Mouse (Mus musculus) frontal cortex, adult (tissue): ENCODE results near the gene Esrrg.

Experiments
- ATAC-seq: cut with Nextera tagmentation; 2 replicates; pipeline ENCODE4 v1.9.2; 2017; ENCODE audit warnings: mild to moderate bottlenecking, moderate library complexity, mixed read lengths; ENCODE audit not compliant: low TSS enrichment

Esrrg gene

DNA sequence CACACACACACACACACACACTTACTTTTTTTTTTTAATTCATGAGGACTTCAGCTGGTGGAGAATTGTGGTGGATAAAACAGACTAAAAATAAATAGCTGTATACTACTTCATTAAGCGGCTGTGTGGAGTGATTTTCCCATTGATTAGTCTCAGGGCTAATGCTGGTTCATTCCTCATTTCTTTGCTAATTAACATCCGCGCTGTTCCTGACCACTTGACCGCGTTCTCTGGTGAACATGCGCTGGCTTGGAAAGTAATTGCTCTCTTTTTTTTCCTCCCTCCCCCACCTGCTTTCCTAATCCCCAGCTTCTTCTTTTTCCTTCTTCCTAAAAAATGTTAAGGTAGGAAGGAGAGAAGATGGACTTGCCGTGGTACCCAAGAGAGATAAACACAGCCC is 222.3 kb downstream of the Esrrg start:
- ATAC-seq, result no peak

DNA sequence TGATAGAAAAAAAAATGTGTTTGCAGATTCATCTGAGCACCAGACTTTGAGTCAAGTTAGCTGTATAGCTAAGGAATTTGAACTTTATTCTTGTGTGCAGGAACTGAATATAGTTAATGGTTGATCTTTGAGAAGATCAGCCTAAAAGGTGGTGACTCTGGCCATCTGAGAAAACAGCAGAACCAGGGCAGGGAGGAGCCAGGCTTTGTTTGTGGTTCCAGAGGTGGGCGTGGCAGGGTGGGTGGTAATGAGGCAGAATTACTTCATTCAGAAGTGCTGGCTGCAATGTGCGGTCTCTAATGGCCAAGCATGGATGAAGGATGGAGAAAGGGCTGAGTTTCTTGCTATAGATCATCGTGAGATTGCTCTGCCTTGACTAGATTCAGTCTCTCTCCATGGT is 224.3 kb downstream of the Esrrg start:
- no peak for ATAC-seq

DNA sequence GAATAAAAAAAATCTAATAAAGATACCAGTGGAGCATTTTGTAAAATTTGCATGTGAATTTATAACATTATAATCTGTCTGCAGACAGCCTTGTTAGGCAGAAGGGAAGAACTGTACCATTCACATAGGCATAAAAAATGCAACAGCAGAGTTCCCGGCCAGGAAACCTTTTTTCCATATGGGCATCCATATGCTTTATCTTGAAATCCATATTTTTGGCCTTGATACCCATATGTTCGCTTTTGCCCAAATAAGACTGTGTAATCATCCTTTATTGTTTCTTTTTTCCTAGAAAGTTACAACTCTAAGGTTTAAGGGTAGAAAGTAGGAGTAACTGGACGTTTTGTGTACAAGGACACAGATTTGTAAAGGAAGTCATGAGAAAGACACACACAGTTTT is 226.0 kb downstream of the Esrrg start:
- ATAC-seq, result peak; percentile 47

DNA sequence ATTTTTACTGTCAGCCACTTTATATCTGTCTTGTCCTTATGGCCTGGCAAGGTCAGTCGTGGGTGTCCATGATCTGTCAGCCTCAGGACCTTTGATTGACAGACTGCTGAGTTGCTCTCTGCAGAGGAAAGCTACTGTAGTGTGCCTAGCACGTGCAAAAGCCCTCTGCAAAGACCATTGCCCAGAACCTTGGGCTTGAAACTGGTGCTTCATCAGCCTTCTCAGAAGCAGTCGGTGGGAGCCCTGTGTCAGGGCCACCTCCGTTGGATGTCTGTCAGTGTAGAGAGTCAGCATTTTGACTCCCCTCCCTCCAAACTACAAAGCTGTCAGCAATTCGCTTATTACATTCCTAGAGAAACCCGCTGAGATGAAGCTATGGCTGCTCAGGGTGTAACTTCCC is 227.8 kb downstream of the Esrrg start:
- peak; percentile 6; the same call in 1 of the 2 replicates for ATAC-seq

DNA sequence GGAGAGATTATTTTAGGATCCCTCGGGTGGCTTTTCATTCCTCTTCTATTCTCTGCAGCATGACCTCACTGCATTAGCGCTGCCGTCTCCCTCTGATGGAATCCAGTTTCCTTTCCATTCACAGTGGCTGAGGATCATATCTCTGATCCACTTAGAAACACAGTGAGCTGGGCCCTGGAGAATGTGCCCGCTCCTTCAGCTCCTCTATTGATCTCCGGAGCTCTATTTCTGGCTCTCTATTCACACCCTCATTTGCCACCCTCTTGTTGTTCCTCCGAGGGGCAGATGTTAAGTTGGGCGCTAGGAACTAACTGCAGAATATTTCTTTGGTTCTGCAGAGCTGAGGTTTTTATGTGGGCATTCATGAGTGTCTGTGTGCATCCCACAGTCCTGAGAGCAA is 228.3 kb downstream of the Esrrg start:
- peak; percentile 89 for ATAC-seq

DNA sequence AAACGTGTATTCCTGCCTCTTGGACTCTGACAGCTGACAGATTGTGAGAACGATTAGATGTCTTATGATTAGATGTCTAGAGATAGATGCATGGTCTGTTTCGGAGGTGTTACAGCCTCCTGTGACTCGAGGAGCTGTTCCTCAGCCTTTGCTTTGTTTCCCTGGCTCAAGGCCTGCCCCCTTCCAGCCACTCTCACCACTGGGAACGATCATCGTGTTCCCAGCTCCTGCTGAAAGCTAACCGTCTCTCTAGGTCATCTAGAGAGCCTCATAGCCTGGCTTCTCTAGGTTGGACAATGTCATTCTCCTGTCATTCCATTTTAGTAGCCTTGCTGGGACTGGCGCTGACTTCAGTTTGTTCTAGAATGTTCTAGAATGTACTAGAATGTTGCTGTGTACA is 233.0 kb downstream of the Esrrg start:
- ATAC-seq, result no peak

DNA sequence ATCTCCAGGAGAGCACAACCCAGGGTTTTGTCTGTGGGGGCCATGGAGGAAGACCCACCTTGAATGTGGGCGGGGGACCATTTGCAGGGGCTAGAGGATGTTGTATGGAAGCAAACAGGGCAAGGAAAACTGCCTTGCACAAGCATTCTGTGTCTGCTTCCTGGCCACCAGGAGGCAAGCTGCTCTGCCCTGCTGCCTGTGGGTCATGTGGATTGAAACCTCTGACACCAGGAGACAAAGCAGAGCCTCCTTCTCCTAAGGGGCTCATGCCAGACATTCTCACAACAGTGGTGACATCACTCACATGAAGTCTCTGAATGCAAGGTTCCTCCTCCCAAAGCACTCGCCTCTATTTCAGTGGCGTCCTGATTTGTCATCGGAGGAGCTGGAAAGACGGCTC is 234.1 kb downstream of the Esrrg start:
- ATAC-seq, result no peak

DNA sequence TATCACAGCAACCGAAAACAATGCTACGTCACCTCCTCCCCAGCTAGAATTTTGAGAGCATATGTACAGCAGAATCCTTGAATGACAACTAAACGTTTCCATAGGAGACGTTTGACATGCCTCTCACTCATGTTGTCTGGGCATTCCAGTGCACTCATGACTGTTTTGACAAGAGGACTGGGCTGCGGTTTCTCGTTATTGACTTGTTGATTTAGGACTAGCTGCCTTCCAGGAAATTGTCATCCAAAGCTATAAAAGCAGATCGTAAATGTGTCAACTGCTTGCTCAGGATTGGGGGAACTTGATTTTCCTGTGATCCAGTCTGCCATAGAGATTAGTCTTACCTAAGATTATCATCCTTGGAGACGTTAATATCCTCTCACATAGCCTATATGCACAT is 245.6 kb downstream of the Esrrg start:
- no peak for ATAC-seq

DNA sequence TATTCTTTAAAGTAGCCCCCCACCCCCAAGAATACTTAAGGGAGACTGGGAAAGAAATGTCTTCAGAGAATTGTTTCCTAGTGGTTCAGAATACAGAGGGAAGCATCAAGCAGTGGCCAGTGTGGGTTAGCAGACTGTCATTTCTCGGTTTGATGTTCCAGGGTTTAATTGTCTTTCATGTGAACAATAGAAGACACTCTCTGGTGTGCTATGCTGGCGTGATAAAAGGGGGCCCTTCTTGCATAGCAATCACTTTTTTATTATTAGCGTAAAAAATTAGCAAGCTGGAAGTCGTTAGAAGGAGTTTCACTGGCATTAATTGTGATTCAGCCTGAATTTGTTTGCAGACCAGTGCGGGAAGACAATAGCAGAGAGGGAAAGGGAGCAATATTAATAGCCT is 253.7 kb downstream of the Esrrg start:
- ATAC-seq, result no peak

DNA sequence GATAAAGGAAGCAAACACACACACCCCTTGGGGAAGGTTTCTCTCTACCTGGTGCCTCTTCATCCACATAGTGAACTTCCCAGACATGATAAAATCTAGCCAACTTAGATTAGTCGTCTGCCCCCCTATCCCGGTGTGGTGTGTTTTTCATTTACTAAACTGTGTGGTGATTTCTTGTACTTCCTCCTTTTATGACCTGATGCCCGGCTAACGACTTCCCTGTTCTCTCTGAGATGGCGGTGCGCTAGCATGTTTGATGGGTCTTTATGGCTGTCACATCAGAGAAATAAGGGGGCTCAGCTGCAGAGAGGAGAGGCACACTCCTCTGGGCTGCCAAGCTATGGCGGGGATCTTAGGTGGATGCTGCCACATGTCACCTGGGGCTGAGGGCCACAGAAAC is 259.8 kb downstream of the Esrrg start:
- no peak for ATAC-seq

DNA sequence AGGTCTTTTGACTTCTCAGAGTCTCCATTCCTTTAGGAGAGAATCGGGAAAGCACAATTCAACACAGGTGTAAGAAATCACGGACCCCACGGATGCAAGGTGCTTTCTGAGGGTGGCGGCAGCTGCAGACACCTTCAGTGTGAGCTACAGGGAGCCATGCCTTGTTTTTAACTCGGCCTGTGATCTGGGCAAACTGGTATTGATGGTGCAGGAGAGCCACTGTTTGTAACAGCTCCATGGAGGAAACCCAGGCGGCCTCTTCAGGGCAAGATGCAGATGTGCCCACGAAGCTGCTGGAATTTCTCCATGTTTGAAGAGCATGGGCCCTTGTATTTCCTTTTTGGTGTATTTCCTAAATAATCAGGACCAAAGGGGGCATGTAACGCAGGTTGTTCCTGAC is 263.6 kb downstream of the Esrrg start:
- no peak for ATAC-seq

DNA sequence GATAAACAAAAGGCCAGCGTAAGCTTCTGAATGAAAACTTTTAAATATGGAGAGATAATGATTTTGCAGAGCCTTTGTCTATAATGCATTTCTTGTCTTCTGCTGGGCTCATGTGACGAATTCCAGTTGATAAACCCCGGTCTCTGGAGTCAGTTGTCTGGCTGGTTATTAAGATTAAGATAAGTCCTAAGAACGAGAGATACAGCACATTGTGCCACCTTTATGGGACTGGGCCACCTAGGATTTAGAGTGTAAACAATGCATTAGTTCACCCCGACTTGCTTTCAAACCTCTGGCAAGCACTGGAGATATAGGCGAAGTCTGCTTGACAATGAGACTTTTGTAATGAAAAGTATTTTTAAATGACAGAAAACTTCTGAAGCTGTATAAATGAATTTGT is 264.2 kb downstream of the Esrrg start:
- ATAC-seq, result no peak

DNA sequence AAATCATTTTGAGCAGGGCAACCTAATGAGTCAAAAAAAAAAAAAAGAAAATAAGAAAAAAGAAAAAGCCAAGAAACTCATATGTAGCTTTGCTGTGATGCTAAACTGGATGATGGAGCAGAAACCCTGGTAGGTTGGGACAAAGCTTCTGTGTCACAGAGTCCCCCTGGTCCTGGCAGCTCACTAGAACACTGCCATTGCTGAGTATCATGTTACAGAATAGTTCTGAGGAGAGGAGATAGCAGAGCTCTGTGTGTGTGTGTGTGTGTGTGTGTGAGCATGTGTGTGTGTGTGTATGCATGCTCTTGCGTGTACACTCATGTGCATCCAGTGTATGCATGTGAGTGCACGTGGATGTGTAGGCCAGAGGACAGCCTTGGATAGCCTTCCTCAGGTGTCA is 265.2 kb downstream of the Esrrg start:
- no peak for ATAC-seq

DNA sequence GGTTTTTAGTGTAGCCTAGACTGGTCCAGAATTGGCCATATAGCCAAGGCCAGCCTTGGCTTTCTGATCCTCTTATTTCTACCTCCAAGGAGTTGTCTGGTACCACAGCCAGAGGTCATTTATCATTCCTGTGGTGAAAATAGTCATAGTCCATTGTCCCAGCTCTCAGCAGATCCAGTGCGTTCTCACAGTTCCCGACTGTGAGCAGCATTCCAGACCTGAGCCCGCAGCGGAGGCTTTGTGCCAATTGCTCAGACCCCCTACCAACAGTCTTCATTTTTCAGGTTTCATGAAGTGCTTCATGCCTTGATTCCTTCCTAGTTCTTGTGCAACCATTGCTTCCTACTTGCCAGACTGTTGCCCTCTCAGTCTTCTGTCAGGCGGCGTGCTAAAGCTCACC is 278.7 kb downstream of the Esrrg start:
- no peak for ATAC-seq

DNA sequence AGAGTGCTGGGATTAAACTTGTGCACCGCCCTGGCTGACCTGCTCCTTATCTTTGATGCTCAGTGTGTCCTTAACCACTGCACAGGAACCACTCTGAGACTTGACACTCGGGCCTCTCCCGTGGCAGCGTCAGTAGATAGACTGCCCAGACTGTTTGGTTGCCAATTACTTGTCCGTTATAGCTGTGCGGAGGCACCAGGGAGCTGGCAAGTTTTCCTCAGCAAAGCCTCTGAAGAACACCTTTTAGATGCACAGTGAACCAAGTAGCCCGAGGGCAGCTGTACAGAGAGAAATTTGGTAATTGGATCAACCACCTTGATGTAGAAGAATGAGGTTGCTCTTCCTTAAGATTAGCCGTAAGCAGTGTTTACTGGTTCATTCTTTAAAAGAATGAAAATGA is 279.6 kb downstream of the Esrrg start:
- ATAC-seq, result no peak

DNA sequence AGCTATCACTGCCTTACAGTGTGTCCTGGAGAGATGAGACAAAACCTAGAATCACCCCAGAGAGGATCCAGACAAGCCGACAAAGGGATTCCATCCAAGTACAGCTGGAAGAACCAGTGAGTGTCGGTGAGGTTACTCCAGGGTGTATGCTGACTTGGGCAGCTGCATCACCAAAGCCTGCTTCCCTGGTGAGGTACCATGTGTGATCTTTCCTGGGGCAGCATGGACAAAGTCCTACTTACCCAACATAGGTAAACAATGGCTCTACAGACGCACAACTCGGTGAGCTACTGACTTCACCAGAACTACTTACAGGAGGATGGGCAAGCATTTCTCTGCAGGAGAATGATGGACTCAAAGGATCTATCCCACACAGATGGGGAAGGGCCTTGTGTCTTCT is 280.5 kb downstream of the Esrrg start:
- ATAC-seq, result no peak

DNA sequence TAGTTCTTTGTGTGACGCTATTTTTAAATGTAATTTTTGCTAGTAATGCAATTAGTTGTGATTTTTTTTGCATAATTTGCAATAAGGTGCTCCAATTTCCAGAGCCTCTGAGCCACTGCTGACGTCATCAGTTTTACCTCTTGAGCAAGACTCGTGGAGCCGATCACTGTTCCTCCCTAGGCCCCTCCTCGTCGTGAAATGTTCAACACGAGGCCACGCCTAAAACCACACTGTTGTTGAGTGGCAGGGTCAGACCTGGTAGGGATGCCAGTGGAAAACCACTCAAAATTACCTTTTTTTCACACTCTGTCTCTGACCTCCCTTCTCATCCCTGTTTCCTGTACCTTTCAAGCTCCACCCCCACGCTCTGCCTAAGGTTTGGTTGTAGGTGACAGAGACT is 282.7 kb downstream of the Esrrg start:
- ATAC-seq, result no peak

DNA sequence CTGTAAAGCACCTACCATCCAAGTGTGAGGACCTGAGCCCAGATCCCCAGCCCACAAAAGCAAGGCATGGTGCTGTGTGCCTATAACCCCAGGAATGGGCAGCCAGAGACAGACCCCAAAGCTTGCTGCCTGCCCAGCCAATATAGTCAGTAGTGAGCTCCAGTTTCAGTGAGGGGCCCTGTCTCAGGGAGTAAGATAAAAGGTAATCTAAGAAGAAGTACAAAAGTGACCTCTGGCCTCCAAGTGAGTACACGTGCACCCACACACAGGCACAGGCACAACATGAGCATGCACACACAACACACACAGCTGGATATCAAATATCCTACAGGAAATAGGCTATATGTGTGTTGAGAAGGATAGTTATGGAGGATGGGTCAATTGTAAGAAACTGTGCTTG is 286.9 kb downstream of the Esrrg start:
- ATAC-seq, result no peak

DNA sequence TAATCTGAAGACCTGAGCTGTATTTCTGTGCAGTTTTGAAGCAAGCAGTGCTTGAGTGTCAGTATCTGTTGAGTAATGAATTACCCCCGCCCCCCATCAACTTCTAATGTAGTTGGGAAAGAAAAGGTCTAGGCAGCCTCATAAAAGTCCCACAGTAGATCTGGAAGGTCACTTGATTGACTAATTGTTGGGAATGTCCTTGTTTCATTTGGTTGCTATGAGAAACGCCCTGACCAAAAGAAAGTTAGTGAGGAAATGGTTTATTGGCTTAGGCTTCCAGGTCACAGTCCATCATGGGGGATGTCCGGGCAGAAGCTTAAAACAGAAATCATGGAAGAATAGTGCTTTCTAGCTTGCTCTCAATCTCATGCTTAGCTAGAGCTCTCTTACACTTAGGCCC is 287.7 kb downstream of the Esrrg start:
- no peak for ATAC-seq

DNA sequence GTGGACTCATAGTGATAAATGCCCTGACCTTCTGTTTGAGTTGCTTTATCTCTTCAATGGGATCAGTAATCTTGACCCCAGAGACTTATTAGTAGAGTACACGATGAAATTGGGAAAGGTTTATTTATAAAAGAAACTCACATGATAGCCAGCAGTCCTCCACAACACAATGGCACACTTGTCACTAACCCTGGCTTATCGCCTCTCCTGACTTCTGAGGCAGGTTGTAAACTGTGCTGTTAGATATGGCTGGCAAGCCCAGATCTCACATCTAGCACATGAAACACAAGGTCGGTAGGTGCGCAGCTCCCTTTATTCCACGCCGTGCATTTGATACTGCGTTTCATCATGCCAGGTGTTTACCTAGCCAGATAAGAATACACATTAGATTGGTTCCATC is 288.3 kb downstream of the Esrrg start:
- no peak for ATAC-seq

DNA sequence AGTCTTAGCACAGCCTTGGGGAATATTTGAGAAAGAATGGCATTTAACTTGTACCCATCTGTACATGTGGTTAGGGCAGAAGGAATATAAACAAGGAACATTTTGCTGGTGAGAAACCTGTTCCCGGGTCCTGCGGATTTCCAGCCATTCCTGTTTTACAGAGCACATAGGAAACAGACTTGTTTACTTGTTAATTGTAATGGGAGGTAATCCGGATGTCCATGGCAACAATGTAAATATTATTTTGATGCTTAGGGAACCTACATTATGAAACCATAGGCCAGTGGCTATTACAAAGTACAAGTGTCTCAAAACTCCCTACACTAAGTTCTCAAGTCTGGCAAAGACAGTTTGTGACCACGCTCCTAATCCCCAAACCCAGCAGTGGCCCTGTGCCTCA is 290.9 kb downstream of the Esrrg start:
- ATAC-seq, result no peak

DNA sequence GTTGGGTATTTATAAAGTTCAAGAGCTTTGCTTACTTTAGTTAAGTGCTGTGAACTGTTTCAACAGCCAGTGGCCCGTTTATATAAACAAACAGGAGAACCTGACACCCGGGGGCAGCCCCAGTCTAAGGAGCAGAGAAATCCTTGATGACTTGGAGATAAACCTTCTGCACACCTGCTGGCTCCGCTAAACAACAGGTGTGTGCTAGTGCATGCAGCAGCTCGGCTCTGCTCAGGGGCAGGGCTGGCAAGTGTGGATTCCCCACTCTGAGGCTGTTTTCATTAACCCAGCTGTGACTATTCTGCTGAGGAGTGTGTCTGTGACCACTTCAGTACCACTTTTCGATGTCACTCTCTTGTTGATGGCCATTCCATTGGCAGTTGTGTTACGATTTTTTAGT is 292.2 kb downstream of the Esrrg start:
- ATAC-seq, result no peak

DNA sequence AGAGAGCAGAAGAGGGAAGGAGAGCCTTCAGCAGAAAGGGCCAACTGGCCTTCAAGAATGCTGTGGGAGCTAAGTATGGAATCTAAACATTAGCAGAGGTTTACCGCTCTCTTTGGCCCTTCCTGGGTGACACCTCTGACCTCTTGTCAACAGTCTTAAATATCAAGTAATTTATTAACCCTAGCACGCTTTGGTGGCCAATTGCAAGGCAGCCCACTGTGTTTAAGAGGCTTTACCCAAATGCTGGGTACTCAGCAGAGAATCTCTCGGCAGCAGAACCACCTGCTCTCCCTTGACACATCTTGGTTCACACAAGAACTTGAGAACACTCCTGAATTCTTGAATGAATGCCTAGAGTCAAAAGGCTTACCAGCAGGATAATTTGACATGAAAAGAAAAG is 293.6 kb downstream of the Esrrg start:
- ATAC-seq, result no peak

DNA sequence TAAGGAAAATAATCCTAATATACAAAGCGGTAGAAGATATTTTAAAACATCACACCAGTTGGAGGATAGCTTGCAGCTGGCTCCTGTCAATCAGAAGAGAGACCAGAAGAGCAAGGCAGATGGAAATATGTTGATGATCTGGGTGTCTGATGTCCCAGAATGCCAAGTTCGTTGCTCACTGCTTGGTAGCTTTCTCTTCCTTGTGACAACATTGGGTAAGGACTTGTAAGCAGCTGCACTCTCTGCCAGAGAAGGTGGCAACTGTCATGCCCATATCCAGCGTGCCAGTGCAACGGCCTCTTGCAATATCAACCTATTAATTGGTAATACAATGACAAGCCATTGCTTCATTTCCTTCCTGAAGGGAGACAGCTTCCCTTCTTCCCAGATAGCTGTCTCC is 296.1 kb downstream of the Esrrg start:
- no peak for ATAC-seq

DNA sequence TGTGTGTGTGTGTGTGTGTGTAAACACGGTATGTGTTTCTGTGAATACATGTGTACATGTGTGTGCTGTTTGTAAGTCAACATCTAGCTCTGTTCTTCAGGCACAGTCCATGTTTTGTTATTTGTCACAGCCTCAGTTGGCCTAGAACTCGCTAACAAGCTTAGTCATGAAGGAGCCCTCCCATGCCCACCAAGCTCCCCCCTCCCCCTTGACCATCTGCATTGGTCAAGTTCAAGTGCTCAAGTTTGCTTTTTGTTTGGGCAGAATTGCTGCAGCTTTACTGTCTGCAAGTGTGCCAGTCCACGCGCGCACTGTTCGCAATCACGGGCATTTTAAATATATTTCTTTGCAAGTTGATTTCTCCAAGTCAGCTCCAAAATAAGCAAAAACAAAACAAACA is 298.8 kb downstream of the Esrrg start:
- no peak for ATAC-seq
